24 mouse cellular contexts compared by ENCODE assay signal in the genomic region with DNA sequence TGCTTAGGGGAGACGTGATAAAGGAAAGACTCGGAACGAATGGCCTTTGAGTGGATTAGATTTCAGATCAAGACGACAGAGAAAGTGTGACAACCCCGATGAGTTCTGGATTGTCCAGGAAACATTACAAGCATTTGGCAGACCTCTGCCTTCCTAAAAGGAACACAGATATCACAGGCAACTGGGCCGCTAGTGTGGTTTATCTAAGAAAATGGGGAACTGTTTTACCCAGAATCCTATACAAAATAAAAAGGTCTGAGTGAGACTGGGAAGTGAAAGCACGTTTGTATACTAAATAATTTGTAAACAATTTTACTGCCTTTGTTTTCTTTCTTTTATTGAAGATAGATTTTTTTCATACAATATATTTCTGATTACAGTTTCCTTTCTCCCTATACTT. TPM values are rescaled to one million over a fixed set of nuclear protein-coding genes. Genes with fewer than 3 reads are reported as not detected.
DNase-seq lines count a peak whose midpoint lies in the region; ATAC-seq and TF ChIP-seq lines count a peak whose summit lies in the region.
"Had no signal": no experiment of that assay in that cellular context is flagged by ENCODE, and none has a peak within 500 bp of the region (broad histone marks: within the 10 kb centered on the region; RNA-seq: fewer than 3 reads in every experiment).

No protein-coding gene starts in this region.

- no peaks in the 10 kb centered on the region for H3K4me1 ChIP-seq in liver, adult 2 months (ENCODE audit: control insufficient read depth, insufficient read depth, low read length)
- H3K4me1 ChIP-seq in liver, embryonic 11.5 days (replicated peaks; ENCODE audit: control insufficient read depth, insufficient read depth, low read length): no peaks in the 10 kb centered on the region
- peaks cover 13% of the 10 kb centered on the region; the same call in 1 of the 2 replicates for H3K4me1 ChIP-seq in hindbrain, embryonic 14.5 days (replicated peaks; ENCODE audit: control insufficient read depth, insufficient read depth, low read length)
- H3K4me1 ChIP-seq in forebrain, embryonic 15.5 days: peaks cover 23% of the 10 kb centered on the region

- 67% methylated on average over 7 of the region's 7 CpGs for WGBS in liver, adult 2 months
- 58% methylated on average over 7 of the region's 7 CpGs for WGBS in liver, embryonic 11.5 days
- 86% methylated on average over 7 of the region's 7 CpGs for WGBS in hindbrain, embryonic 14.5 days
- 90% methylated on average over 7 of the region's 7 CpGs for WGBS in forebrain, embryonic 15.5 days

- no peaks in the 10 kb centered on the region for H3K79me2 ChIP-seq in liver, adult 2 months (ENCODE audit: control insufficient read depth, insufficient read depth, low read length)

- H3K9ac ChIP-seq in liver, adult 2 months (ENCODE audit: low read depth, low read length): no peak overlapping the region
- H3K9ac ChIP-seq in liver, embryonic 11.5 days (ENCODE audit: low read depth, low read length): no peak overlapping the region
- H3K9ac ChIP-seq in hindbrain, embryonic 14.5 days: no peak overlapping the region
- H3K9ac ChIP-seq in forebrain, embryonic 15.5 days (replicated peaks): no peak overlapping the region
- H3K9ac ChIP-seq: forebrain, embryonic 13.5 days; forebrain, postnatal 0 days; heart, embryonic 13.5 days; hindbrain, embryonic 12.5 days; intestine, embryonic 15.5 days had no signal

- no peak overlapping the region for H3K27ac ChIP-seq in liver, adult 2 months (replicated peaks; ENCODE audit: insufficient read depth, low read depth, low read length)
- H3K27ac ChIP-seq in liver, embryonic 11.5 days (ENCODE audit: low read depth, low read length): no peak overlapping the region
- H3K27ac ChIP-seq in hindbrain, embryonic 14.5 days: no peak overlapping the region
- no peak overlapping the region for H3K27ac ChIP-seq in forebrain, embryonic 15.5 days (replicated peaks)
- H3K27ac ChIP-seq: forebrain, embryonic 10.5 days; forebrain, embryonic 13.5 days; gastrocnemius, adult 2 months; heart, adult 2 months; heart, embryonic 10.5 days; heart, embryonic 13.5 days; hindbrain, embryonic 12.5 days; intestine, embryonic 15.5 days had no signal

- peaks cover 6% of the 10 kb centered on the region; the same call in 1 of the 2 replicates for H3K27me3 ChIP-seq in liver, adult 2 months (ENCODE audit: control insufficient read depth, insufficient read depth, low read length)
- H3K27me3 ChIP-seq in liver, embryonic 11.5 days (replicated peaks; ENCODE audit: control insufficient read depth, insufficient read depth, low read length): no peaks in the 10 kb centered on the region
- H3K27me3 ChIP-seq in hindbrain, embryonic 14.5 days (ENCODE audit: control insufficient read depth, insufficient read depth, low read length): no peaks in the 10 kb centered on the region
- no peaks in the 10 kb centered on the region for H3K27me3 ChIP-seq in forebrain, embryonic 15.5 days
- H3K27me3 ChIP-seq: forebrain, embryonic 13.5 days; heart, embryonic 13.5 days; hindbrain, embryonic 12.5 days; intestine, embryonic 15.5 days; Patski had no signal

- H3K9me3 ChIP-seq in liver, embryonic 11.5 days (ENCODE audit: control insufficient read depth, low read length): no peaks in the 10 kb centered on the region
- 0 out of 2 replicates have a peak, but pooled peaks cover 2% of the 10 kb centered on the region for H3K9me3 ChIP-seq in hindbrain, embryonic 14.5 days (ENCODE audit: control insufficient read depth, low read length)
- no peaks in the 10 kb centered on the region for H3K9me3 ChIP-seq in forebrain, embryonic 15.5 days
- H3K9me3 ChIP-seq: forebrain, embryonic 13.5 days; heart, embryonic 10.5 days; hindbrain, embryonic 12.5 days; intestine, embryonic 15.5 days had no signal

- no peak for ATAC-seq in liver, embryonic 11.5 days (replicated peaks; ENCODE audit: low FRiP score)
- peak; percentile 59 for ATAC-seq in granulocyte monocyte progenitor cell, adult 5-6 weeks (replicated peaks; ENCODE audit: poor library complexity, severe bottlenecking)
- ATAC-seq in hindbrain, embryonic 14.5 days (ENCODE audit: low FRiP score): no peak
- ATAC-seq in forebrain, embryonic 15.5 days (replicated peaks): no peak
- ATAC-seq: CD4-positive, CD25-positive, alpha-beta regulatory T cell, adult 4 months; forebrain, embryonic 13.5 days; forebrain, postnatal 0 days; hindbrain, embryonic 16.5 days; intestine, embryonic 15.5 days; Patski had no signal

- DNase-seq in liver, adult 2 months (ENCODE audit: extremely low read depth, low read depth, low spot score): peak; percentile 9
- DNase-seq in liver, embryonic 11.5 days (ENCODE audit: low spot score): no peak
- peak; percentile 19 for DNase-seq in MEL-GATA-1-ER (ENCODE audit: extremely low read depth, low read depth)
- DNase-seq in hindbrain, embryonic 14.5 days (ENCODE audit: low spot score): no peak
- DNase-seq: adrenal gland, postnatal 10 days; cerebellum, adult 11 months; cerebellum, adult 2 months; cerebellum, adult 9-11 months; cerebellum, postnatal 25 days; forebrain, postnatal 0 days; gastrocnemius, adult 2 months; gastrocnemius, postnatal 14 days; heart, adult 2 months had no signal

- no peak for TF ChIP-seq CTCF in liver, adult 2 months (IDR thresholded peaks at IDR 0.05; ENCODE audit: low read depth, low read length)

- H3K4me3 ChIP-seq in liver, adult 2 months (ENCODE audit: insufficient read depth, low read depth, low read length): no peak overlapping the region
- H3K4me3 ChIP-seq in liver, embryonic 11.5 days (ENCODE audit: low read depth, low read length): no peak overlapping the region
- no peak overlapping the region for H3K4me3 ChIP-seq in hindbrain, embryonic 14.5 days (replicated peaks; ENCODE audit: low read length)
- H3K4me3 ChIP-seq in forebrain, embryonic 15.5 days: no peak overlapping the region
- H3K4me3 ChIP-seq: forebrain, embryonic 10.5 days; forebrain, embryonic 13.5 days; gastrocnemius, adult 2 months; heart, adult 2 months; heart, embryonic 10.5 days; heart, embryonic 13.5 days; hindbrain, embryonic 12.5 days; intestine, embryonic 15.5 days had no signal

- TF ChIP-seq POLR2A in liver, adult 2 months (IDR thresholded peaks at IDR 0.05; ENCODE audit: extremely low read depth, insufficient read depth, low read length): no peak

- H3K4me2 ChIP-seq in liver, embryonic 11.5 days: no peak overlapping the region
- H3K4me2 ChIP-seq in hindbrain, embryonic 14.5 days (replicated peaks): no peak overlapping the region
- no peak overlapping the region for H3K4me2 ChIP-seq in forebrain, embryonic 15.5 days (replicated peaks)
- H3K4me2 ChIP-seq: forebrain, embryonic 13.5 days; heart, embryonic 13.5 days; hindbrain, embryonic 12.5 days; intestine, embryonic 15.5 days had no signal

- H3K36me3 ChIP-seq in liver, adult 2 months (ENCODE audit: control insufficient read depth, insufficient read depth, low read length): no peaks in the 10 kb centered on the region
- H3K36me3 ChIP-seq in liver, embryonic 11.5 days (ENCODE audit: control insufficient read depth, insufficient read depth, low read length): 0 out of 2 replicates have a peak, but pooled peaks cover 2% of the 10 kb centered on the region
- H3K36me3 ChIP-seq in hindbrain, embryonic 14.5 days (replicated peaks; ENCODE audit: control insufficient read depth, insufficient read depth): no peaks in the 10 kb centered on the region
- H3K36me3 ChIP-seq in forebrain, embryonic 15.5 days: no peaks in the 10 kb centered on the region
- H3K36me3 ChIP-seq: intestine, embryonic 15.5 days had no signal

RNA-seq across cellular contexts. Expression of a gene that starts 5.9 kb away (rescaled TPM):
- total RNA-seq in liver, adult 2 months (2014; rRNA removed): 0.09 and 0.47 TPM in 2 replicates
- not detected in 2 replicates for polyA plus RNA-seq in liver, adult 2 months (2012; rRNA removed)
- polyA plus RNA-seq in liver, embryonic 11.5 days (2014; fragmentation: Nextera tagmentation; extraction: Ambion mirVana): 25.0 and 25.8 TPM in 2 replicates
- total RNA-seq in granulocyte monocyte progenitor cell, adult 5-6 weeks (2014; fragmentation: Nextera tagmentation): not detected in 2 replicates
- total RNA-seq in granulocyte monocyte progenitor cell, adult 5-6 weeks (2017): 1.3 and 1.9 TPM in 2 replicates
- 333 and 365 TPM in 2 replicates for polyA plus RNA-seq in hindbrain, embryonic 14.5 days (2014; fragmentation: Nextera tagmentation; extraction: Ambion mirVana)
- polyA plus RNA-seq in forebrain, embryonic 15.5 days (2015; fragmentation: Nextera tagmentation; extraction: Ambion mirVana): 228 and 241 TPM in 2 replicates

RNA-seq across cellular contexts. Expression of a gene that starts 51.1 kb away (rescaled TPM):
- total RNA-seq in liver, adult 2 months (2014; rRNA removed): 0.37 and 0.47 TPM in 2 replicates
- polyA plus RNA-seq in liver, adult 2 months (2012; rRNA removed): 0.16 and 0.17 TPM in 2 replicates
- polyA plus RNA-seq in liver, embryonic 11.5 days (2014; fragmentation: Nextera tagmentation; extraction: Ambion mirVana): 13.6 and 16.6 TPM in 2 replicates
- total RNA-seq in granulocyte monocyte progenitor cell, adult 5-6 weeks (2014; fragmentation: Nextera tagmentation): 31.8 and 77.2 TPM in 2 replicates
- 62.6 and 71.2 TPM in 2 replicates for total RNA-seq in granulocyte monocyte progenitor cell, adult 5-6 weeks (2017)
- 23.3 and 26.6 TPM in 2 replicates for polyA plus RNA-seq in hindbrain, embryonic 14.5 days (2014; fragmentation: Nextera tagmentation; extraction: Ambion mirVana)
- 43.9 and 45.2 TPM in 2 replicates for polyA plus RNA-seq in forebrain, embryonic 15.5 days (2015; fragmentation: Nextera tagmentation; extraction: Ambion mirVana)
- polyA plus RNA-seq: CD4-positive, CD25-positive, alpha-beta regulatory T cell, adult 4 months had no signal

Comparison
In these comparisons a context has a peak if more than half of its experiments do, and no peak if none do; other contexts are left out.
1. DNase-seq: peak in liver, adult 2 months (single experiment) and MEL-GATA-1-ER (single experiment); none in liver, embryonic 11.5 days (single experiment) and hindbrain, embryonic 14.5 days (single experiment).
2. RNA of a gene that starts 5.9 kb away (polyA plus RNA-seq): 333 to 365 TPM in hindbrain, embryonic 14.5 days, 228 to 241 TPM in forebrain, embryonic 15.5 days and 25.0 to 25.8 TPM in liver, embryonic 11.5 days; not detected in liver, adult 2 months; every median in the first group is over 10 times any median in the second.
3. RNA of a gene that starts 51.1 kb away (polyA plus RNA-seq): 43.9 to 45.2 TPM in forebrain, embryonic 15.5 days, 23.3 to 26.6 TPM in hindbrain, embryonic 14.5 days and 13.6 to 16.6 TPM in liver, embryonic 11.5 days; 0.16 to 0.17 TPM in liver, adult 2 months; every median in the first group is over 10 times any median in the second.